Mouse (Mus musculus) thymus, adult 2 months (tissue): ENCODE data around the gene Mfn1. TPM values are rescaled to one million over a fixed set of nuclear protein-coding genes. Genes with fewer than 3 reads are reported as not detected.
A peak's percentile ranks its signal among the peaks of the same experiment; 100 is the strongest.

ENCODE experiments used
- DNase-seq: peaks from one replicate; pipeline ENCODE4 v3.0.0; 2021
- H3K27ac ChIP-seq: fragments of 200-500 bp; 2 replicates; pipeline ENCODE4 v1.5.1; 2012; ENCODE audit warnings: low read length, control low read depth; ENCODE audit not compliant: control insufficient read depth, insufficient read depth
- H3K27me3 ChIP-seq: fragments of 200-500 bp; 2 replicates; pipeline ENCODE4 v1.6.1; 2012; ENCODE audit warnings: mild to moderate bottlenecking, low read length, moderate library complexity, mixed read lengths; ENCODE audit not compliant: control insufficient read depth, insufficient read depth
- H3K36me3 ChIP-seq: fragments of 200-500 bp; 2 replicates; pipeline ENCODE4 v1.6.1; 2012; ENCODE audit warnings: mild to moderate bottlenecking, low read length, moderate library complexity; ENCODE audit not compliant: control insufficient read depth, insufficient read depth
- H3K4me1 ChIP-seq: fragments of 200-500 bp; replicated peaks from 2 replicates; pipeline ENCODE4 v1.6.1; 2012; ENCODE audit warnings: low read length; ENCODE audit not compliant: control insufficient read depth, insufficient read depth
- H3K4me3 ChIP-seq: fragments of 200-500 bp; 2 replicates; pipeline ENCODE4 v1.5.1; 2012; ENCODE audit warnings: mild to moderate bottlenecking, low read length, control low read depth, moderate library complexity; ENCODE audit not compliant: control insufficient read depth, insufficient read depth
- CTCF ChIP-seq: fragments of 200-500 bp; IDR thresholded peaks from 2 replicates; pipeline ENCODE4 v1.5.1; 2012; ENCODE audit warnings: mild to moderate bottlenecking, control low read depth, low read length, moderate library complexity, borderline replicate concordance; ENCODE audit not compliant: control insufficient read depth, poor library complexity, insufficient read depth; ENCODE audit errors: extremely low read depth
- POLR2A ChIP-seq: fragments of 200-500 bp; IDR thresholded peaks from 2 replicates; pipeline ENCODE4 v1.6.1; 2012; ENCODE audit warnings: mild to moderate bottlenecking, low read length, control low read depth, moderate library complexity; ENCODE audit not compliant: control insufficient read depth, poor library complexity, insufficient read depth; ENCODE audit errors: extremely low read depth
- WGBS: fragments of 180-500 bp; shearing (Covaris S2); methylation state at CpG from one replicate; pipeline ENCODE4 v1.1.7; 2018; 5-methylcytosine and 5-hydroxymethylcytosine counted together
- polyA plus RNA-seq: library from polyadenylated mRNA; depleted of rRNA; stranded (reverse); fragments of >200 nt; gene quantifications from 2 replicates; pipeline ENCODE4 v1.2.3, GENCODE M21; 2012; rRNA removed

Mfn1 gene
- polyA plus RNA-seq, result 7.2 and 9.6 TPM in 2 replicates

DNA sequence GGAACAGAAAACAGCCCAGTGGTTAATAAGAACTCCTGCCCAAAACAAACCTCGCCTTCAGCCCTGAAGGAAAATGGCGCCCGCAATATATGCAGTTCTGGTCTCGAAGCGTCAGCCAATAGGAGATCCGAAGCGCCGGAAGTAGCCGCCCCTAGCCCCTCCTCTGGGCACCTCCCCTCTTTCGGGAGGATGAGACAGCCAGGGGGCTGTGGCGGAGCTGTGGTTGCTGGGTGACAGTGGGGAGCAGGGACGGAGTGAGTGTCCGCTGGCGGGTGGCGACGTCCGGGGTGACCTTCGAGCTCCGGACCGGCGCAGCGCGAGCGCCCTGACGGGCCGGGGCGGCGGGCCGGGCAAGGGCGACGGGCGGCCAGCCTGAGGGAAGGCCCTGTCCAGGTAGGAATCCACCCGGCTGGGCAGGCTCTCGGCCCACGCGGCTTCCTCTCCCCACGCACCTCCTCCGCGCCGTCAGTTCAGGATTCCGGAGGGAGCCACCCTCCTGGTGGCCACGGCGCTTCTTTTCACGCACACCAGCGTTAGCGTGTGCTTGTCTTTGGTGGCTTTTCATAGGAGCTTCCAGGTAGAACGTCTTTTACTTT lies at the start of gene Mfn1:
Gene Mfn1, plus strand, starts transcription at position 163 of the 596 bp plus-strand sequence.
- DNase-seq, result peak; percentile 94
- under 1% methylated on average over 47 of the region's 47 CpGs for WGBS

DNA sequence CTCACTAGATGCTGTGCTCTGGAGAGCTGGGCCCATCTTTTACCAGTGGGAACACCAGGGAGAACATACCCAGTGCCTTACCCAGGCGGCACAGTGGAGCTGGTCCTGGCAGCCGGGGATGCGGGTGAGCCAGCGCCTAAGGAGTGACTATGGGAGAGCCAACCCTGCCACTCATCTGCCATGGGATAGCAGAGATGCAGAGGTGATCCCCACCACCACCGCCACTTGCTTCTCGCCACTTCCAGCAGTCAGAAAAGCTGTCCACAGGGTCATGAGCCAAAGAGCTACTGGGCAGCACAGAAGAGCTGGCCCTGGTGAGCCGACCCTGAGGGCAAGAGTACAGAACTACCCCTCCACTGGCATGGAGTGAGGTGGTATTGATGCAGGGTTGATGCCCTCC lies 49.3 kb upstream of the Mfn1 start:
- WGBS, result 96% methylated on average over 7 of the region's 7 CpGs
- no peak for DNase-seq
- Histone ChIP-seq H3K27ac (no peak overlapping the region), H3K36me3 (no peaks in the 10 kb centered on the region), H3K27me3 (no peaks in the 10 kb centered on the region), H3K4me1 (no peaks in the 10 kb centered on the region), H3K4me3 (no peak overlapping the region)
- TF ChIP-seq CTCF (no peak), POLR2A (no peak)

More for the DNA sequence above, at the start of gene Mfn1:
- Histone ChIP-seq H3K4me1 (no peaks in the 10 kb centered on the region), H3K27ac (no peak within 1 kb of the TSS), H3K36me3 (no peaks in the 10 kb centered on the region), H3K27me3 (no peaks in the 10 kb centered on the region), H3K4me3 (peak within 1 kb of the TSS; percentile 98)
- TF ChIP-seq CTCF, result 0 out of 2 replicates have a peak, but pooled peaks have one; percentile 41
- TF ChIP-seq POLR2A, result no peak

DNA sequence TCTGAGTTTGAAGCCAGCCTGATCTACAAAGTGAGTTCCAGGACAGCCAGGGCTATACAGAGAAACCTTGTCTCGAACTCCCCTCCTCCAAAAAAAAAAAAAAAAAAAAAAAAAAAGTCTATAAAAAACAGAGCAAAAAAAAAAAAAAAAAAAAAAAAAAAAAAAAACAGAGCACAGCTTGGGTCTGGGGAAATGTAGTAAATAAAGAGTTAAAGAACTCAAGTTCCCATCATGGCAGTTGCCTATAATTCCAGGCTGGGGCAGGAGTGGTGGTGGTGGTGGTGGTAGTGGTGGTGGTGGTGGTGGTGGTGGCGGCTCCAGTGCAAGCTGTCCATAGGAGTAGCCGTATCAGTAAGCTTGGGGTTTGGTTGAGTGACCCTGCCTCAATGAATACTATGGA lies 46.2 kb upstream of the Mfn1 start:
- no peak for DNase-seq
- H3K36me3 ChIP-seq, result no peaks in the 10 kb centered on the region
- no peaks in the 10 kb centered on the region for H3K4me1 ChIP-seq
- TF ChIP-seq POLR2A (no peak), CTCF (no peak)
- H3K27ac ChIP-seq, result no peak overlapping the region
- no peak overlapping the region for H3K4me3 ChIP-seq
- WGBS, result 84% methylated on average over 3 of the region's 3 CpGs
- H3K27me3 ChIP-seq, result no peaks in the 10 kb centered on the region

- H3K36me3 ChIP-seq, result no peaks in the 10 kb centered on the region
- DNase-seq, result no peak
- no peaks in the 10 kb centered on the region for H3K4me1 ChIP-seq
- no peaks in the 10 kb centered on the region for H3K27me3 ChIP-seq
- no peak overlapping the region for H3K4me3 ChIP-seq
- TF ChIP-seq CTCF (no peak), POLR2A (no peak)
- 12% methylated on average over 4 of the region's 4 CpGs for WGBS
- H3K27ac ChIP-seq, result no peak overlapping the region
These were observed 42.7 kb upstream of the Mfn1 start for GRCm38 (mm10) chr3:32486543-32486942.

- DNase-seq, result no peak
- WGBS, result 77% methylated on average over 6 of the region's 6 CpGs
These were observed 41.1 kb upstream of the Mfn1 start for GRCm38 (mm10) chr3:32488172-32488571.

GRCm38 (mm10) chr3:32490076-32490927 lies 39.0 kb upstream of the Mfn1 start:
- H3K36me3 ChIP-seq, result no peaks in the 10 kb centered on the region
- H3K4me3 ChIP-seq, result no peak overlapping the region
- H3K4me1 ChIP-seq, result no peaks in the 10 kb centered on the region
- DNase-seq, result no peak
- no peak overlapping the region for H3K27ac ChIP-seq
- no peaks in the 10 kb centered on the region for H3K27me3 ChIP-seq
- no peak for TF ChIP-seq POLR2A
- WGBS, result 76% methylated on average over 15 of the region's 15 CpGs

More at GRCm38 (mm10) chr3:32488172-32488571, 41.1 kb upstream of the Mfn1 start:
- H3K4me3 ChIP-seq, result no peak overlapping the region
- H3K27ac ChIP-seq, result no peak overlapping the region
- no peaks in the 10 kb centered on the region for H3K4me1 ChIP-seq
- no peaks in the 10 kb centered on the region for H3K27me3 ChIP-seq
- no peaks in the 10 kb centered on the region for H3K36me3 ChIP-seq
- TF ChIP-seq POLR2A (no peak), CTCF (no peak)
